Mouse (Mus musculus) adrenal gland, adult 18-20 months (tissue): ENCODE measurements around the gene Ipo11. TPM values are rescaled to one million over a fixed set of nuclear protein-coding genes. Genes with fewer than 3 reads are reported as not detected.
"Not testable (repeated sequence)": the region's sequence is repeated elsewhere in the genome, so short reads cannot be mapped to it uniquely, and the experiment has no call there.

Experiments
- DNase-seq, 2 experiments: peaks; one replicate each; pipeline ENCODE4 v3.0.0; 2021 to 2022; ENCODE audit warnings: low spot score in 2 of 2
- long read RNA-seq, 2 experiments: library from polyadenylated mRNA; stranded (forward); transcript quantifications; one replicate each; pipeline ENCODE4 v2.0.0; 2021
- total RNA-seq, 2 experiments: library from RNA; stranded (reverse); gene quantifications; 1 replicate in 1 of 2; 2 replicates in 1 of 2; pipeline ENCODE4 v1.2.3; 2021

The Ipo11 gene
- total RNA-seq = 10 to 100 TPM; 31.9 to 36.7 TPM
- long read RNA-seq, experiment 1, full-length matches to known transcripts = 22 of 33 reads
- long read RNA-seq, experiment 1, partial matches to known transcripts = 7 of 33 reads
- long read RNA-seq, experiment 1, other reads (novel, unspliced or antisense) = 4 of 33 reads
- long read RNA-seq, experiment 2, full-length matches to known transcripts = 14 of 33 reads
- long read RNA-seq, experiment 2, partial matches to known transcripts = 13 of 33 reads
- long read RNA-seq, experiment 2, other reads (novel, unspliced or antisense) = 6 of 33 reads

GRCm38 (mm10) chr13:106936256-106937137 lies at the start of gene Ipo11:
Gene Ipo11, minus strand, starts transcription at chr13:106936958.
- DNase-seq = peak; percentile 83 to 88

- DNase-seq = no peak
Measured at GRCm38 (mm10) chr13:106961496-106961895, 24.7 kb upstream of the Ipo11 start.

GRCm38 (mm10) chr13:106960557-106960956 lies 23.8 kb upstream of the Ipo11 start:
- DNase-seq = no peak

GRCm38 (mm10) chr13:106958286-106958685 lies 21.5 kb upstream of the Ipo11 start:
- DNase-seq = no peak

- no peak for DNase-seq
Measured at GRCm38 (mm10) chr13:106957554-106957953, 20.8 kb upstream of the Ipo11 start.

GRCm38 (mm10) chr13:106954880-106955279 lies 18.1 kb upstream of the Ipo11 start:
- DNase-seq = no peak

- no peak for DNase-seq
Measured at GRCm38 (mm10) chr13:106947583-106947982, 10.8 kb upstream of the Ipo11 start.

GRCm38 (mm10) chr13:106946594-106947540 lies 10.1 kb upstream of the Ipo11 start, which contains the start of gene Dimt1:
Gene Dimt1, plus strand, starts transcription at chr13:106947127.
- DNase-seq = peak; percentile 88 to 92

GRCm38 (mm10) chr13:106945518-106945917 lies 8.8 kb upstream of the Ipo11 start:
- DNase-seq = no peak

- no peak for DNase-seq
Measured at GRCm38 (mm10) chr13:106942721-106943120, 6.0 kb upstream of the Ipo11 start.

GRCm38 (mm10) chr13:106941211-106941976 lies 4.6 kb upstream of the Ipo11 start:
- no peak for DNase-seq

- no peak for DNase-seq
Measured at GRCm38 (mm10) chr13:106937138-106937472, 347 bp upstream of the Ipo11 start.

- no peak for DNase-seq
Measured at GRCm38 (mm10) chr13:106935871-106936255, 895 bp downstream of the Ipo11 start.

- peak; percentile 14 to 28 for DNase-seq
Measured at GRCm38 (mm10) chr13:106929201-106929600, 7.6 kb downstream of the Ipo11 start.

- no peak for DNase-seq
Measured at GRCm38 (mm10) chr13:106928296-106928695, 8.5 kb downstream of the Ipo11 start.

- DNase-seq = not testable (repeated sequence)
Measured at GRCm38 (mm10) chr13:106925921-106926320, 10.8 kb downstream of the Ipo11 start.

GRCm38 (mm10) chr13:106918322-106919050 lies 18.3 kb downstream of the Ipo11 start:
- DNase-seq = no peak

- no peak for DNase-seq
Measured at GRCm38 (mm10) chr13:106913125-106913736, 23.5 kb downstream of the Ipo11 start.

GRCm38 (mm10) chr13:106910096-106910495 lies 26.7 kb downstream of the Ipo11 start:
- no peak for DNase-seq
